Mouse (Mus musculus) embryonic facial prominence, embryonic 14.5 days (tissue): Measurements from ENCODE around the gene Slc5a4b. TPM values are rescaled to one million over a fixed set of nuclear protein-coding genes. Genes with fewer than 3 reads are reported as not detected.

ENCODE experiments used
- ATAC-seq: fragments of 200-750 bp; cut with Nextera tagmentation; 2 replicates; pipeline ENCODE4 v1.8.0; 2017; ENCODE audit warnings: low read depth, moderate number of reproducible peaks, moderate TSS enrichment
- DNase-seq: peaks from one replicate; pipeline ENCODE4 v3.0.0-alpha.2; 2015; ENCODE audit warnings: low spot score
- H3K27ac ChIP-seq: fragments of 300-500 bp; sonication (generic); replicated peaks from 2 replicates; pipeline ENCODE4 v1.5.1; 2014; ENCODE audit warnings: low read depth, mild to moderate bottlenecking, low read length, moderate library complexity
- H3K27me3 ChIP-seq: fragments of 300-500 bp; sonication (generic); replicated peaks from 2 replicates; pipeline ENCODE4 v1.6.1; 2014; ENCODE audit warnings: low read length; ENCODE audit not compliant: control insufficient read depth, insufficient read depth
- H3K36me3 ChIP-seq: fragments of 300-500 bp; sonication (generic); 2 replicates; pipeline ENCODE4 v1.6.1; 2014; ENCODE audit warnings: low read length, mixed read lengths; ENCODE audit not compliant: control insufficient read depth, insufficient read depth
- H3K4me1 ChIP-seq: fragments of 300-500 bp; sonication (generic); 2 replicates; pipeline ENCODE4 v1.6.1; 2014; ENCODE audit warnings: antibody characterized with exemption, low read length; ENCODE audit not compliant: control insufficient read depth, insufficient read depth
- H3K4me2 ChIP-seq: fragments of 300-500 bp; sonication (generic); 2 replicates; pipeline ENCODE4 v1.6.1; 2014; ENCODE audit warnings: low read depth, mild to moderate bottlenecking, low read length, moderate library complexity, mixed read lengths
- H3K4me3 ChIP-seq: fragments of 300-500 bp; sonication (generic); 2 replicates; pipeline ENCODE4 v1.5.1; 2014; ENCODE audit warnings: low read depth, mild to moderate bottlenecking, low read length
- H3K9ac ChIP-seq: fragments of 300-500 bp; sonication (generic); 2 replicates; pipeline ENCODE4 v1.6.1; 2014; ENCODE audit warnings: low read depth, mild to moderate bottlenecking, low read length, moderate library complexity, mixed read lengths
- H3K9me3 ChIP-seq: fragments of 300-500 bp; sonication (generic); 2 replicates; pipeline ENCODE4 v1.6.1; 2016; ENCODE audit warnings: low read length; ENCODE audit not compliant: control insufficient read depth
- WGBS: fragments of 180-500 bp; shearing (Covaris S2); extraction: QIAGEN DNeasy Blood & Tissue Kit; methylation state at CpG from one replicate; pipeline ENCODE4 v1.1.7; 2014; 5-methylcytosine and 5-hydroxymethylcytosine counted together
- polyA plus RNA-seq: library from polyadenylated mRNA; unstranded; fragments of >200 nt; fragmentation: Nextera tagmentation; extraction: Ambion mirVana; gene quantifications from 2 replicates; pipeline ENCODE4 v1.2.1, GENCODE M21; 2014

Slc5a4b gene
- polyA plus RNA-seq, 1 experiment from 2014 or later = not detected

GRCm38 (mm10) chr10:76062439-76062838 is 48.3 kb downstream of the Slc5a4b start:
- ATAC-seq (no peak), DNase-seq (no peak)
- no peak overlapping the region for H3K4me3 ChIP-seq
- 88% methylated on average over 5 of the region's 5 CpGs for WGBS
- no peaks in the 10 kb centered on the region for H3K4me1 ChIP-seq
- no peak overlapping the region for H3K27ac ChIP-seq
- H3K9me3 ChIP-seq = no peaks in the 10 kb centered on the region
- H3K9ac ChIP-seq = no peak overlapping the region
- no peak overlapping the region for H3K4me2 ChIP-seq
- no peaks in the 10 kb centered on the region for H3K36me3 ChIP-seq
- no peaks in the 10 kb centered on the region for H3K27me3 ChIP-seq

- 76% methylated on average over 11 of the region's 11 CpGs for WGBS
- H3K27ac ChIP-seq = no peak overlapping the region
- H3K9me3 ChIP-seq = no peaks in the 10 kb centered on the region
- no peak overlapping the region for H3K4me2 ChIP-seq
- no peak overlapping the region for H3K4me3 ChIP-seq
- H3K27me3 ChIP-seq = no peaks in the 10 kb centered on the region
- H3K36me3 ChIP-seq = no peaks in the 10 kb centered on the region
- no peaks in the 10 kb centered on the region for H3K4me1 ChIP-seq
- no peak overlapping the region for H3K9ac ChIP-seq
- DNase-seq (no peak), ATAC-seq (no peak)
These were observed 58.9 kb downstream of the Slc5a4b start for GRCm38 (mm10) chr10:76051860-76052259.

GRCm38 (mm10) chr10:76048967-76049366 is 61.8 kb downstream of the Slc5a4b start:
- Histone ChIP-seq H3K4me2 (no peak overlapping the region), H3K27ac (no peak overlapping the region), H3K9ac (no peak overlapping the region), H3K4me1 (no peaks in the 10 kb centered on the region), H3K27me3 (no peaks in the 10 kb centered on the region), H3K9me3 (no peaks in the 10 kb centered on the region), H3K36me3 (0 out of 2 replicates have a peak, but pooled peaks cover 1% of the 10 kb centered on the region), H3K4me3 (no peak overlapping the region)
- DNase-seq (no peak), ATAC-seq (no peak)
- 38% methylated on average over 6 of the region's 6 CpGs for WGBS

- WGBS = 56% methylated on average over 5 of the region's 5 CpGs
- H3K9me3 ChIP-seq = no peaks in the 10 kb centered on the region
- ATAC-seq = no peak
These were observed 63.4 kb downstream of the Slc5a4b start for GRCm38 (mm10) chr10:76047182-76047869.

GRCm38 (mm10) chr10:76046754-76047153 is 64.0 kb downstream of the Slc5a4b start:
- 46% methylated on average over 1 of the region's 1 CpGs for WGBS
- no peak overlapping the region for H3K9ac ChIP-seq
- no peak for ATAC-seq

More at GRCm38 (mm10) chr10:76047182-76047869, 63.4 kb downstream of the Slc5a4b start:
- H3K9ac ChIP-seq = no peak overlapping the region
- no peaks in the 10 kb centered on the region for H3K27me3 ChIP-seq
- no peak overlapping the region for H3K4me3 ChIP-seq
- no peak overlapping the region for H3K27ac ChIP-seq
- no peak for DNase-seq
- H3K4me2 ChIP-seq = no peak overlapping the region
- peaks cover 13% of the 10 kb centered on the region for H3K36me3 ChIP-seq
- no peaks in the 10 kb centered on the region for H3K4me1 ChIP-seq

GRCm38 (mm10) chr10:76045343-76045742 is 65.4 kb downstream of the Slc5a4b start:
- ATAC-seq (no peak), DNase-seq (no peak)
- peaks cover 27% of the 10 kb centered on the region for H3K36me3 ChIP-seq
- no peak overlapping the region for H3K4me2 ChIP-seq
- no peak overlapping the region for H3K27ac ChIP-seq
- no peak overlapping the region for H3K9ac ChIP-seq
- WGBS = 30% methylated on average over 5 of the region's 5 CpGs
- 0 out of 2 replicates have a peak, but pooled peaks cover 1% of the 10 kb centered on the region for H3K9me3 ChIP-seq
- no peaks in the 10 kb centered on the region for H3K4me1 ChIP-seq
- H3K27me3 ChIP-seq = no peaks in the 10 kb centered on the region
- no peak overlapping the region for H3K4me3 ChIP-seq

More at GRCm38 (mm10) chr10:76046754-76047153, 64.0 kb downstream of the Slc5a4b start:
- Histone ChIP-seq H3K27ac (no peak overlapping the region), H3K36me3 (peaks cover 13% of the 10 kb centered on the region), H3K9me3 (no peaks in the 10 kb centered on the region), H3K4me1 (no peaks in the 10 kb centered on the region), H3K27me3 (no peaks in the 10 kb centered on the region), H3K4me2 (no peak overlapping the region), H3K4me3 (no peak overlapping the region)
- DNase-seq = no peak

- H3K9me3 ChIP-seq = 0 out of 2 replicates have a peak, but pooled peaks cover 4% of the 10 kb centered on the region
- H3K4me1 ChIP-seq = peaks cover 6% of the 10 kb centered on the region; the same call in 1 of the 2 replicates
- H3K27ac ChIP-seq = no peak overlapping the region
- H3K36me3 ChIP-seq = peaks cover 57% of the 10 kb centered on the region
- no peak overlapping the region for H3K4me2 ChIP-seq
- no peaks in the 10 kb centered on the region for H3K27me3 ChIP-seq
- no peak for ATAC-seq
- no peak for DNase-seq
- 94% methylated on average over 5 of the region's 5 CpGs for WGBS
- H3K9ac ChIP-seq = no peak overlapping the region
- no peak overlapping the region for H3K4me3 ChIP-seq
These were observed 73.8 kb downstream of the Slc5a4b start for GRCm38 (mm10) chr10:76036962-76037361.

GRCm38 (mm10) chr10:76035277-76035676 is 75.5 kb downstream of the Slc5a4b start:
- no peak overlapping the region for H3K9ac ChIP-seq
- H3K4me1 ChIP-seq = peaks cover 6% of the 10 kb centered on the region; the same call in 1 of the 2 replicates
- DNase-seq (no peak), ATAC-seq (no peak)
- H3K27me3 ChIP-seq = no peaks in the 10 kb centered on the region
- peaks cover 42% of the 10 kb centered on the region for H3K36me3 ChIP-seq
- no peak overlapping the region for H3K4me2 ChIP-seq
- H3K4me3 ChIP-seq = no peak overlapping the region
- 0 out of 2 replicates have a peak, but pooled peaks cover 2% of the 10 kb centered on the region for H3K9me3 ChIP-seq
- H3K27ac ChIP-seq = no peak overlapping the region
